Mouse (Mus musculus) thymus, adult 18-20 months (tissue): Measurements from ENCODE around the gene Sfxn2.

Experiments
- DNase-seq, 2 experiments: peaks; one replicate each; pipeline ENCODE4 v3.0.0; 2022; ENCODE audit warnings: mixed read lengths in 2 of 2

The Sfxn2 gene

DNA sequence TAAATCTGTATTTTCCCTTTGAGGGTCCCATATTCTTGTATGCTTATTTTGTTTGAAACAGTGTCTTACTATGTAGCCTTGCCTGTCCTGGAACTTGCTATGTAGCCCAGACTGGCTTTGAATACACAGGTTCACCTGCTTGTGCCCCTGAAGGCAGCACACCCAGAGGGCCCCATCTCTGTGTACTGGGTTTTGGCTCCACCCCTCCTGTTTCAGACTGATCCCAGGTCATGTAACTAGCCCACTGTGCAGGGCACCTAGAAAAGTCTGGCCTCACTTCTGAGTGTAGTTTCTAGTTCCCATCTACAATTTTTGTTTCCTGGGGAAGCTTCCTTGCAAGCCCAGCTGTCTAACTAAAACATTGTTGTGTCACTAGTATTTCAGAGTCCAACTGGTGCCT, 65.9 kb downstream of the Sfxn2 start:
- DNase-seq = no peak

DNA sequence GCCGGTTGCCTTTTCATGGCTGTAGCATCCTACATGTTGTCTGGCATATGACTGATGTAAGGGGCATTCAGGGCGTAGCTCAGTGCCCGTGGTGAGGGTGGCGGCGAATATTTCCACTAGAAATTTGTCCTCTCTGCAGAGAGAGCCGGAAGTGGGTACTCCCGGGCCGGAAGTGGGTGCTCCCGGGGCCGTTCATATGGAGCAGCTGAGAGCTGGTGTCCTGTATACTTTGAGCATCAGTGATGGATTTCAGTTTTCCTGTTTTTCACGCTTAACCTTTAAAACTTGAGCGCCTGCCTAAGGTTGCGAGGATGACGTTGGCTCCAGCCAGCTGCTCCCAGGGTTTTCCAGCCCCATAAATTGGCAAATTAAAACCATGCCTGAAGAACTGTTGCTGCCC, 66.3 kb downstream of the Sfxn2 start:
- no peak for DNase-seq

DNA sequence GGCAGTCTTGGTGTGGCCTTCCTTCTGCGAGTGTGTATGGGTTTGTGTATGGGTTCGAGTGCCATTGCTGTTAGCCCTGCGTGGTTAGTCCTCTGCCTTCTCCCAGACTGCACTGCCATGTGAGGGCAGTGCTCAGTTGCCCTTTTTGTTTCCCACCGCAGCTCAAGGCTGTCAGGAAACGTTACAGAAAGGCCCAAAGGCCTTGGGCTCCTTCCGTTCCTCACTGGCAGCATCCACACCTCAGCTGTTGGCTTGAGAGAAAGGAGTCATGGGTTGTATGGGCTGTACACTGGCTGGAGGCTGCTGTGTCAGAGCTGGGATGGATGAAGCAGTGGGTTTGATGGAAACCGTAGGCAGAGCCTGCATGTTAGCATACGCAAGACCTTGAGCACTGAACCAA, 67.6 kb downstream of the Sfxn2 start:
- no peak for DNase-seq

DNA sequence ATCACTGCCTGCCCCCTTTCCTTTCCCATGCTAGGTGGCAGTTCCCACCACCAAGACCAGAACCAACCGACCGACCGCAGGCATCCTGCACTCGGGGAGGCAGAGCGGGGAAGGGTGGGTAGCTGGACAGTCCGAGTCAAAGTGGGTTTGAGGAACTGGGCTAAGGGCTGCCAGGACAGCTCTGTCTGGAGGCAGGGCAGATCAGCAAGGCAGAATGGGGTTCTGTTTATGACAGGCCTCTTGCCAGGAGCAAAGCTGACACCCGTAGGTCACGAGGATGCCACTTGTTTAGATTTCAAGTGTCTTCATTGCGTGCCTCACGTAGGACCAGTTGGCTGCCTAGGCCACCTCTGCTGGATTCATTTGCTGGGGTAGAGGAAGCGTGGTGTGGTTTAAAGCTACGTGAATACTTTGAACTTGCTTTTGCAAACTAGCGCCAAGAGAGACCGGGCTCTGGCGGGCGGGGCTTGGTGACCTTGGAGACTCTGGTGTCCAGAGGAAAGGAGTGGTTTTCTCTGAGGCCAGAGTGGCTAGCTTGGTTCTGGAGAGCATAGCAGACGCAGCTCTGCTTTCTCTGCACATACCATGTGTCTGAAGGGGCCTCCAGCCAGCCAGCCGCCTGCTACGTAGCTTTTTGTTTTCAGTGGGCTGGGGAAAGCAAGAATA, 68.4 kb downstream of the Sfxn2 start:
- no peak for DNase-seq

DNA sequence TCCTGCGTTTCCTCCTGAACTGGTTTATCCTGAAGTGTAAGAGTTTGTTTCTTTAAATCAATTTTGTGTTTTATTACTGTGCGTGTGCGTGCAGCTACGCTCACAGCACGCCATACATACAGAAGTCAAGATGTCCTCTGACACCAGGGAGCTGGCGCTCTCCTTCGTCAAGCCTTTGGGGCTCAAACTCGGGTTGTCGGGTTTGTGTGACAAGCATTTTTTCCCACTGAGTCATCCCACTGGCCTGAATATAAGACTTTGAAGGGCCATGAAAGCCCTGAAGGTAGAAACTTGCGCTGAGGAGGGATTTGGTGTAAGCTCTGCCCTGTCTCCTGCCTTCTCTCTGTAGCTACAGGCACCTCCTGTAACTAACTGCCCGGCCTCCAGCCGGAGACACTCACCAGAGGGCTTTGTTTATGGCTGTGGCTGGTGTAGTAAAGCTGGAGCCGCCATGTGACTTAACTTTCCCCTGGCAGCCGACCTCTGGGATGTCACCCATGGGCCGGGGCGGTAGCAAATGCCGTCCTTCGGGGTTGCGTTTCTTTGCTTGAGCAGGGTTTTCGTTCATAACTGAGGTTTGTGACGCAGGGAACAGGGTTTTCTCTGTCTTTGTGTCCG, 69.1 kb downstream of the Sfxn2 start:
- no peak for DNase-seq

DNA sequence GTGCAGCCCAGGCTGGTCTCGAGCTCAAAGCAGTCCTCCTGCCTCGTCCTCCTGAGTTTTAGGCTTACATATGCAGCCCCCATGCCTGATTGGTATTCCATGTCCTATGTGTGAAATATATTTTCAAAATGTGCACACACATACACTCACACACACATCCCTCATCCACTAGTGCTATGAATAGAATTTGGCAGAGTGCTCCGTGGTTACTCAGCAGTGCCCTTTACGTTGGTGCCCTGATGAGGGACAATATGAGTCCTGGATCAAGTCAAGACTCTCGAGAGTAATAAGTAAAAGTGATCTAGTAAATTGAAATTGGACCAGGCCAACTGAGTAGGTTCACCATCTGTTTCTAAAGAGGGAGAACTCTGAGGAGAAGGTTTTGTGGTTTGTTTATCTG, 70.1 kb downstream of the Sfxn2 start:
- no peak for DNase-seq

DNA sequence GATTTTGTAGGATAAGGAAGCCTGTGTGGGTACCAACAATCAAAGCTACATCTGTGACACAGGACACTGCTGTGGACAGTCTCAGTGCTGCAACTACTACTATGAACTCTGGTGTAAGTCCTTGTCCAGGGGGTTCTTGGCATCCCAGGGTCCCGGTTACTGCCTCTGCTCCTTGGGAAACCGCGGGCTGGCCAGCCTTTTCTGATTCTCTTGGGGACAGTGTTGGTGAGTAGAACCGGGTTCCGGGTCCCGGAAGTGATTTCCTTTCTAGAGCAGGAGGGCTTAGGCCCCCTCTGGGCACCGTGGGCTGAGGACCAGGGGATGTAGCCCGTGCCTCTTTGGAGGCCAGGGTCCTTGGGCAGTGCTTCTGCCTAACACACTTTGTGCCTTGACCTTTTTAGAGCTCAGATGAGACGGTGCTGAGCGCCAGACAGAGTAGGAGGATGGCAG, 71.2 kb downstream of the Sfxn2 start:
- DNase-seq = no peak

DNA sequence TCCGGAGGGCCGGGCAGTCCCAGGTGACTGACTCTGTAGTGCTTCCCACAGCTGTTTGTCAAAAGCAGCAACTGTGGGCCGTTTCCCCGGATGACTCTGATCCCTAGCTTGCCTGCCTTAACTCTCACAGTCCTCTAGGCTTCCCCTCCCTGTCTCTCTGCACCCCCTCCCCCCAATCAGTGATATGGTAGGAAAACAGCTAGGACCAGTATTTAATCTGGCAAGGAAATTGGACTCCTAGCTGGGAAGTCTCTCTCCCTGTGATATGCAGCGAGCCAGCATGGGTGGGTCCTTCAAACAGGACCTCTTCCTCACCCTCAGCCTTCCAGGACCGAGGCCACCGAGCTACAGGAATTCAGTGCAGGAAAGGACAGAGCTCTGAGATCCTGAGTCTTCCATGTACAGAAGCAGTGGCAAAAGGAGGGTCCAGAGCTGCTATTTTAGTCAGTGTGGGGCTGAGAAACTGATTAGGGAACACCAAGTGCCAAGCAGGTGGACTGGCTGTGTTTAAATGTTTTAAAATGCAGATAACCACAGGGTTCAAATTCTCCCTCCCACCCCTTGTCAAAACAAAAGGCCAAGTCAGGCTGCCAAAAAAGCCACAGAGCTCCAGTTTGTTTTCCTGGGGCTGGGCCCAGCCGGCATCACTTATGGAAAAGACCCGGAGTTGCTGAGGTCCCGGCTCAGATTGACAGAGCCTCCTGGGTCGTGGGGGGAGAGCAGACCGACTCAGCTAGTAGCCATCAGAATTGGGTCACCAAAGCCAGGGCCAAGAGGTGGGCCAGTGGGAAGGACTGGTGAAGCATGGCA, 71.8 kb downstream of the Sfxn2 start:
- no peak for DNase-seq

DNA sequence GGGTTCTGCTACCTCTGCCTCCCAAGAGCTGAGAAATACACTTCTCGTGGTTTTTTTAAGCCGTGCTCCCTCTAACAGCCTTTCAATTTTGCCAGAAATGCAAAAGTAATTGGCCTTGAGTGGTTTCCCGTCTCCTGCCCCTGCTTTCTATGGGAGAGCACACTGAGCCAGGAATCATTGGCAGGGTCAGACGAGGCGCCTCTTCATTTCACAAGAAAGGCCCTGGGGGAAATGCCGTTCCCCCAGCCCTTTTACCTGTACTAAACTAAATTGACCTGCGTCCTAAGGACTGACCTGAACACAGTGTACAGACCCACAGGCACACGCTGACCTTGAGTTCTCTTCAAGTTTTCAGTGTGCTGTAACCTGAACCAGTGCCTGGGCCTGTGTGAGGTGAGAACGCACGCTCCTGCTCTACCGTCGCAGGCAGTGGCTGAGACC, 72.9 kb downstream of the Sfxn2 start:
- no peak for DNase-seq

DNA sequence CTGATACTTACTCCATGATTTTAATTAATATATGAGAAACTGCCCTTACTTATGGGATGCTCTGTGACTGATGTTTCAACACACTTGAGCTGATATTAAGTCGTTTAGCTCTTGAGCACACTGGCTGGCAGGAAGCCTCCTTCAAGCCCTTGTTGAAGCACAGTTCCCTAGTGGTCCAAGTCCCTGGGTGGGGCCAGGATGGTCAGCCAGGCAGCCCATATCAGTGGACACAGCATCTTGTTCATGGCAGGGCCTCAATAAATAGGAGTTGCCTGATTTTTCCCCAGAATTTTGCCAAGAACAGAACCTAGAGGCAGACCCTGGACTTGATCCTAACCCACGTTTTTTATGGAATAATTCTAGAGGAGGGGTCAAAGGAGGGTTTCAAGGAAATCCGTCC, 74.1 kb downstream of the Sfxn2 start:
- no peak for DNase-seq
